25 mouse cellular contexts compared by ENCODE assay signal in genomic region chr13:36181231-36181630, GRCm38 (mm10).
DNase-seq lines count a peak whose midpoint lies in the region; ATAC-seq and TF ChIP-seq lines count a peak whose summit lies in the region.
"Had no signal": no experiment of that assay in that cellular context is flagged by ENCODE, and none has a peak within 500 bp of the region (broad histone marks: within the 10 kb centered on the region; RNA-seq: fewer than 3 reads in every experiment).

No protein-coding gene starts in this region.

- TF ChIP-seq POLR2A in brain, embryonic 14.5 days (IDR thresholded peaks at IDR 0.05; ENCODE audit: borderline replicate concordance, extremely low read depth, insufficient read depth, insufficient read length, poor library complexity, severe bottlenecking) = no peak

- DNase-seq in forebrain, embryonic 14.5 days (ENCODE audit: low spot score) = peak; percentile 4
- no peak for DNase-seq in forebrain, embryonic 10.5 days (ENCODE audit: extremely low spot score, low spot score)
- peak; percentile 96 for DNase-seq in Muller cell, postnatal 12 days (ENCODE audit: inconsistent ontology term)
- DNase-seq in brain, adult 2 months (ENCODE audit: low read depth, low spot score) = peak; percentile 13
- peak; percentile 31 for DNase-seq in brain, embryonic 14.5 days (ENCODE audit: low read depth)
- DNase-seq in heart, postnatal 10 days = no peak
- DNase-seq in cerebellum, postnatal 25 days = no peak
- DNase-seq in cerebellum, postnatal 10 days = no peak
- DNase-seq: adrenal gland, adult 2 months; adrenal gland, adult 8-10 months; adrenal gland, postnatal 10 days; adrenal gland, postnatal 14 days; adrenal gland, postnatal 25 days; adrenal gland, postnatal 36 days; B cell, adult 2 months; cerebellum, adult 11 months; cerebellum, adult 11-12 months; cerebellum, adult 18-20 months; cerebellum, adult 2 months; cerebellum, adult 8-10 months had no signal

- no peaks in the 10 kb centered on the region for H3K4me1 ChIP-seq in forebrain, embryonic 14.5 days (ENCODE audit: control insufficient read depth, insufficient read depth, low read length)
- peaks cover 8% of the 10 kb centered on the region for H3K4me1 ChIP-seq in forebrain, embryonic 10.5 days

- no peak for TF ChIP-seq CTCF in brain, embryonic 14.5 days (IDR thresholded peaks at IDR 0.05; ENCODE audit: borderline replicate concordance, extremely low read depth, insufficient read depth, insufficient read length)

- WGBS in forebrain, embryonic 14.5 days = 32% methylated on average over 2 of the region's 2 CpGs
- 80% methylated on average over 2 of the region's 2 CpGs for WGBS in forebrain, embryonic 10.5 days

- H3K4me3 ChIP-seq in forebrain, embryonic 14.5 days (ENCODE audit: low read depth, low read length) = no peak overlapping the region
- H3K4me3 ChIP-seq in forebrain, embryonic 10.5 days = no peak overlapping the region

- no peak for ATAC-seq in forebrain, embryonic 14.5 days
- ATAC-seq: activated CD4-positive, CD25-positive, alpha-beta regulatory T cell, adult 4 months; CD4-positive, CD25-positive, alpha-beta regulatory T cell, adult 4 months; Patski had no signal

- no peak overlapping the region for H3K9ac ChIP-seq in forebrain, embryonic 14.5 days (ENCODE audit: low read length)

- no peaks in the 10 kb centered on the region for H3K9me3 ChIP-seq in forebrain, embryonic 14.5 days (replicated peaks; ENCODE audit: control insufficient read depth, low read length)
- H3K9me3 ChIP-seq in forebrain, embryonic 10.5 days = no peaks in the 10 kb centered on the region
- H3K9me3 ChIP-seq: G1E had no signal

- no peaks in the 10 kb centered on the region for H3K27me3 ChIP-seq in forebrain, embryonic 14.5 days (replicated peaks; ENCODE audit: control insufficient read depth, insufficient read depth, low read length)
- H3K27me3 ChIP-seq in forebrain, embryonic 10.5 days (ENCODE audit: poor library complexity, severe bottlenecking) = no peaks in the 10 kb centered on the region
- H3K27me3 ChIP-seq: CH12.LX, Patski had no signal

- intact Hi-C loops in heart, postnatal 10 days (cut with DNase I) = no loop called here

- H3K27ac ChIP-seq in forebrain, embryonic 14.5 days (ENCODE audit: low read depth, low read length) = no peak overlapping the region
- no peak overlapping the region for H3K27ac ChIP-seq in forebrain, embryonic 10.5 days

- no peak overlapping the region for H3K4me2 ChIP-seq in forebrain, embryonic 14.5 days (ENCODE audit: low read length)

- H3K36me3 ChIP-seq in forebrain, embryonic 14.5 days (ENCODE audit: control insufficient read depth, insufficient read depth, low read length) = no peaks in the 10 kb centered on the region
- H3K36me3 ChIP-seq in forebrain, embryonic 10.5 days (replicated peaks) = no peaks in the 10 kb centered on the region

Comparison
In these comparisons a context has a peak if more than half of its experiments do, and no peak if none do; other contexts are left out.
1. DNase-seq: peak in forebrain, embryonic 14.5 days (single experiment), Muller cell, postnatal 12 days (single experiment), brain, adult 2 months (single experiment) and brain, embryonic 14.5 days (single experiment); none in forebrain, embryonic 10.5 days (single experiment), heart, postnatal 10 days (0 of 2), cerebellum, postnatal 25 days (0 of 2) and cerebellum, postnatal 10 days (0 of 2).